Mouse (Mus musculus) cortical plate, adult 2 months (tissue): Measurements from ENCODE around the gene Magi3.

ENCODE experiments used
- CTCF ChIP-seq: fragments of 200-500 bp; IDR thresholded peaks from 2 replicates; pipeline ENCODE4 v1.5.1; 2011; ENCODE audit warnings: mild to moderate bottlenecking, control low read depth, low read length; ENCODE audit not compliant: insufficient read depth; ENCODE audit errors: extremely low read depth
- POLR2A ChIP-seq: fragments of 200-500 bp; IDR thresholded peaks from 2 replicates; pipeline ENCODE4 v1.6.1; 2011; ENCODE audit warnings: mild to moderate bottlenecking, low read length, control low read depth; ENCODE audit not compliant: insufficient read depth; ENCODE audit errors: extremely low read depth

DNA sequence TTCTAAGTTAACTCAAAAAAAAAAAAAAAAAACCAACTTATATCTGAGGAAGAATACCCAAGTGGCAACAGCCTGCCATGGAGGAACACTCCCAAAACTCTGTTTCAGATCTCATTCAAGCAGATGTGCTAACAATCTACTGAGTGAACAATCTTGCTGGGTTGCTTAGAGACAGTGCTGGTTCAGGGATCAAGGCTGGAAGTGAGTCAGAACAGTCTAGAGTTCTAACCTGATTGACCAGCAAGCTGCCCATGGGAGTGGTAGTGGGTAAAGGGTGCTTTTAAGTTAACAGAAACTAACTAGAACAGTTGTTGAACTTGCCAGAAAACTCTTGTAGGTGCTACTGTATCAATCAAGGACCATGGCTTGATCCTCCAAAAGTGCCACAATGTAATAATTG, 118.9 kb downstream of the Magi3 start:
- TF ChIP-seq CTCF = no peak
- no peak for TF ChIP-seq POLR2A
